Mouse (Mus musculus) ES-Bruce4 (cell line): ENCODE measurements around the gene Htr1b.
A peak's percentile ranks its signal among the peaks of the same experiment; 100 is the strongest.

ENCODE experiments used
- CTCF ChIP-seq: IDR thresholded peaks from one replicate; pipeline ENCODE4 v1.8.1; 2011; ENCODE audit warnings: low read depth, low read length
- EP300 ChIP-seq: IDR thresholded peaks from 2 replicates; pipeline ENCODE4 v1.6.1; 2011; ENCODE audit warnings: low read depth, low read length; ENCODE audit not compliant: insufficient read depth
- POLR2A ChIP-seq: IDR thresholded peaks from one replicate; pipeline ENCODE4 v1.8.1; 2011; ENCODE audit warnings: low read length; ENCODE audit not compliant: insufficient read depth

- no peak for TF ChIP-seq EP300
- TF ChIP-seq CTCF: peak; percentile 31
- no peak for TF ChIP-seq POLR2A
Observed at GRCm38 (mm10) chr9:81631581-81632091, 2.0 kb downstream of the Htr1b start.
